Mouse (Mus musculus) skeletal muscle tissue, adult 2 months (tissue): ENCODE results near the gene Skiv2l.
"Not testable (repeated sequence)": the region's sequence is repeated elsewhere in the genome, so short reads cannot be mapped to it uniquely, and the experiment has no call there.

Experiments used
- DNase-seq: peaks from one replicate; pipeline ENCODE4 v3.0.0-alpha.2; 2012; ENCODE audit warnings: low read depth, low spot score

Skiv2l gene

GRCm38 (mm10) chr17:34814818-34815370 lies 35.1 kb downstream of the Skiv2l start:
- DNase-seq, result no peak

- DNase-seq, result not testable (repeated sequence)
Observed at GRCm38 (mm10) chr17:34813747-34814146, 36.3 kb downstream of the Skiv2l start.

- no peak for DNase-seq
Observed at GRCm38 (mm10) chr17:34811275-34811674, 38.7 kb downstream of the Skiv2l start.

GRCm38 (mm10) chr17:34810811-34811210 lies 39.2 kb downstream of the Skiv2l start:
- DNase-seq, result not testable (repeated sequence)

- DNase-seq, result not testable (repeated sequence)
Observed at GRCm38 (mm10) chr17:34810411-34810810, 39.6 kb downstream of the Skiv2l start.

- DNase-seq, result no peak
Observed at GRCm38 (mm10) chr17:34808599-34809205, 41.3 kb downstream of the Skiv2l start.

GRCm38 (mm10) chr17:34807176-34807575 lies 42.8 kb downstream of the Skiv2l start:
- no peak for DNase-seq

- no peak for DNase-seq
Observed at GRCm38 (mm10) chr17:34804871-34805562, 45.0 kb downstream of the Skiv2l start.

- DNase-seq, result not testable (repeated sequence)
Observed at GRCm38 (mm10) chr17:34804301-34804700, 45.7 kb downstream of the Skiv2l start, which contains the start of gene Cyp21a1. Cyp21a1 (minus strand) TSS chr17:34804561.

GRCm38 (mm10) chr17:34803367-34803766 lies 46.6 kb downstream of the Skiv2l start:
- DNase-seq, result not testable (repeated sequence)

GRCm38 (mm10) chr17:34802756-34803155 lies 47.3 kb downstream of the Skiv2l start:
- not testable (repeated sequence) for DNase-seq

GRCm38 (mm10) chr17:34800781-34801305 lies 49.2 kb downstream of the Skiv2l start:
- DNase-seq, result not testable (repeated sequence)

- no peak for DNase-seq
Observed at GRCm38 (mm10) chr17:34799531-34799925, 50.5 kb downstream of the Skiv2l start.

GRCm38 (mm10) chr17:34798866-34799530 lies 51.0 kb downstream of the Skiv2l start:
- no peak for DNase-seq

- DNase-seq, result not testable (repeated sequence)
Observed at GRCm38 (mm10) chr17:34798071-34798470, 51.9 kb downstream of the Skiv2l start.

- not testable (repeated sequence) for DNase-seq
Observed at GRCm38 (mm10) chr17:34797211-34797995, 52.6 kb downstream of the Skiv2l start.

GRCm38 (mm10) chr17:34796311-34797140 lies 53.5 kb downstream of the Skiv2l start:
- DNase-seq, result no peak

GRCm38 (mm10) chr17:34795633-34796032 lies 54.4 kb downstream of the Skiv2l start:
- no peak for DNase-seq

- no peak for DNase-seq
Observed at GRCm38 (mm10) chr17:34795016-34795415, 55.0 kb downstream of the Skiv2l start.
